In genomic region chr3:97273876-97274275, GRCm38 (mm10) we compare ENCODE assay signal across 26 mouse cellular contexts. TPM values are rescaled to one million over a fixed set of nuclear protein-coding genes. Genes with fewer than 3 reads are reported as not detected.
DNase-seq lines count a peak whose midpoint lies in the region; ATAC-seq and TF ChIP-seq lines count a peak whose summit lies in the region.
"Had no signal": no experiment of that assay in that cellular context is flagged by ENCODE, and none has a peak within 500 bp of the region (broad histone marks: within the 10 kb centered on the region; RNA-seq: fewer than 3 reads in every experiment).

No protein-coding gene starts in this region.

- ATAC-seq in kidney, postnatal 0 days (replicated peaks; ENCODE audit: low FRiP score, low read depth) = no peak
- ATAC-seq: forebrain, embryonic 15.5 days; hindbrain, postnatal 0 days; Patski had no signal

- H3K36me3 ChIP-seq in kidney, postnatal 0 days (ENCODE audit: insufficient read depth, low read length) = no peaks in the 10 kb centered on the region
- H3K36me3 ChIP-seq: G1E; heart, embryonic 15.5 days had no signal

- peak overlapping the region; percentile 42; the same call in 1 of the 2 replicates for H3K27ac ChIP-seq in kidney, postnatal 0 days
- H3K27ac ChIP-seq: embryonic facial prominence, embryonic 13.5 days; forebrain, embryonic 10.5 days; forebrain, embryonic 15.5 days; heart, embryonic 10.5 days; heart, embryonic 15.5 days; hindbrain, postnatal 0 days; limb, embryonic 12.5 days; midbrain, embryonic 12.5 days; neural tube, embryonic 13.5 days had no signal

- no peak overlapping the region for H3K9ac ChIP-seq in kidney, postnatal 0 days (ENCODE audit: low read depth, low read length)
- H3K9ac ChIP-seq: embryonic facial prominence, embryonic 13.5 days; forebrain, embryonic 15.5 days; heart, embryonic 15.5 days; limb, embryonic 12.5 days; midbrain, embryonic 12.5 days; neural tube, embryonic 13.5 days had no signal

- H3K4me3 ChIP-seq in kidney, postnatal 0 days (replicated peaks; ENCODE audit: low read depth, low read length) = no peak overlapping the region
- H3K4me3 ChIP-seq: embryonic facial prominence, embryonic 13.5 days; forebrain, embryonic 10.5 days; forebrain, embryonic 15.5 days; heart, embryonic 10.5 days; heart, embryonic 15.5 days; limb, embryonic 12.5 days; midbrain, embryonic 12.5 days; myocyte; neural tube, embryonic 13.5 days had no signal

- 80% methylated on average over 5 of the region's 5 CpGs for WGBS in kidney, postnatal 0 days

- TF ChIP-seq CTCF in kidney, postnatal 0 days (IDR thresholded peaks at IDR 0.05; ENCODE audit: low read depth) = no peak

- no peaks in the 10 kb centered on the region for H3K27me3 ChIP-seq in kidney, postnatal 0 days (ENCODE audit: insufficient read depth, low read length)
- H3K27me3 ChIP-seq: embryonic facial prominence, embryonic 13.5 days; forebrain, embryonic 15.5 days; heart, embryonic 15.5 days; limb, embryonic 12.5 days; midbrain, embryonic 12.5 days; neural tube, embryonic 13.5 days; Patski had no signal

- H3K4me1 ChIP-seq in kidney, postnatal 0 days (replicated peaks; ENCODE audit: insufficient read depth, low read length) = 0 out of 2 replicates have a peak, but pooled peaks cover 9% of the 10 kb centered on the region
- H3K4me1 ChIP-seq: megakaryocyte, embryonic 14.5 days had no signal

- no peaks in the 10 kb centered on the region for H3K9me3 ChIP-seq in kidney, postnatal 0 days (replicated peaks; ENCODE audit: low read length)
- H3K9me3 ChIP-seq: embryonic facial prominence, embryonic 13.5 days; forebrain, embryonic 10.5 days; forebrain, embryonic 15.5 days; G1E; heart, embryonic 10.5 days; heart, embryonic 15.5 days; limb, embryonic 12.5 days; midbrain, embryonic 12.5 days; neural tube, embryonic 13.5 days had no signal

- no peak for DNase-seq in kidney, postnatal 0 days (ENCODE audit: low spot score)
- DNase-seq in kidney, postnatal 25 days = no peak
- DNase-seq in CD8-positive naive resting alpha-beta T cell, adult 2 months (ENCODE audit: low read depth in 2 of 2, low spot score in 2 of 2) = peak; percentile 7 to 53
- peak; percentile 74 for DNase-seq in naive thymus-derived CD4-positive, alpha-beta T cell, adult 2 months (ENCODE audit: low read depth)
- DNase-seq in thymus, postnatal 4 days = peak; percentile 17
- no peak for DNase-seq in right cerebral cortex, postnatal 25 days
- DNase-seq in right cerebral cortex, adult 18-20 months = no peak
- DNase-seq: adrenal gland, postnatal 25 days; cerebellum, adult 11-12 months; cerebellum, postnatal 10 days; kidney, adult 8-10 months; kidney, postnatal 10 days; lung, postnatal 36 days had no signal

- no peak overlapping the region for H3K4me2 ChIP-seq in kidney, postnatal 0 days (ENCODE audit: low read length)
- H3K4me2 ChIP-seq: embryonic facial prominence, embryonic 13.5 days; forebrain, embryonic 15.5 days; heart, embryonic 15.5 days; limb, embryonic 12.5 days; midbrain, embryonic 12.5 days; neural tube, embryonic 13.5 days had no signal

RNA-seq across cellular contexts. Expression of gene Bcl9, which starts 23.8 kb away (rescaled TPM):
- polyA plus RNA-seq in kidney, postnatal 0 days (2015; fragmentation: Nextera tagmentation; extraction: Ambion mirVana) = 42.0 and 43.7 TPM in 2 replicates

Comparison
In these comparisons a context has a peak if more than half of its experiments do, and no peak if none do; other contexts are left out.
1. DNase-seq: peak in CD8-positive naive resting alpha-beta T cell, adult 2 months (2 of 2), naive thymus-derived CD4-positive, alpha-beta T cell, adult 2 months (single experiment) and thymus, postnatal 4 days (single experiment); none in kidney, postnatal 0 days (single experiment), kidney, postnatal 25 days (0 of 2), right cerebral cortex, postnatal 25 days (single experiment) and right cerebral cortex, adult 18-20 months (single experiment).